Mouse (Mus musculus) thymus, adult 2 months (tissue): Measurements from ENCODE around the gene Msn.

ENCODE experiments used
- CTCF ChIP-seq: fragments of 200-500 bp; IDR thresholded peaks from 2 replicates; pipeline ENCODE4 v1.5.1; 2012; ENCODE audit warnings: mild to moderate bottlenecking, control low read depth, low read length, moderate library complexity, borderline replicate concordance; ENCODE audit not compliant: control insufficient read depth, poor library complexity, insufficient read depth; ENCODE audit errors: extremely low read depth
- POLR2A ChIP-seq: fragments of 200-500 bp; IDR thresholded peaks from 2 replicates; pipeline ENCODE4 v1.6.1; 2012; ENCODE audit warnings: mild to moderate bottlenecking, low read length, control low read depth, moderate library complexity; ENCODE audit not compliant: control insufficient read depth, poor library complexity, insufficient read depth; ENCODE audit errors: extremely low read depth

DNA sequence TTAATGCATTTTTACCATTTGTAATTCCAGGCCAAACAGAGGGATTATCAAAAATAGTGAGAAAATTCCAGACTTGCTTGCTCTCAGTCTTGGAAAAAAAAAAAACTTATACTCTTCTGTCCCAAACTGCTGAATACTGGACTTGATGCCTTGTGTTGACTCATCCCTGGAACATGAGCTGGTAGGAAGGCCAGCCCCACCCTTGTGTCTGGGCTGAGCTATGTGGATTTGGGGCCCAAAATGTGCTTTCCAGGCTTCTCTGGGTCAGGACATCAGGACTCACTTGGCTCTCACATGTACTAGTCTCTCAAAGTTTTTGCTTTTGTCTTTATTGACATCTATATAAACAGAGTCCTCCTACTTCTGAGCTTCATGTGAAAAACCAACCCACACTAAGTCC is 18.1 kb upstream of the Msn start:
- no peak for TF ChIP-seq POLR2A
- TF ChIP-seq CTCF = no peak
